Mouse (Mus musculus): Measurements from ENCODE around the gene Tmx2. TPM values are rescaled to one million over a fixed set of nuclear protein-coding genes. Genes with fewer than 3 reads are reported as not detected.
"Not testable (repeated sequence)": the region's sequence is repeated elsewhere in the genome, so short reads cannot be mapped to it uniquely, and the experiment has no call there.

Tmx2 gene
- polyA plus RNA-seq, 1 experiment from 2014 or later, result 226 TPM

- H3K4me1 ChIP-seq (replicated peaks), result peaks cover 29% of the 10 kb centered on the region
Measured at GRCm38 (mm10) chr2:84677968-84678880, 716 bp downstream of the Tmx2 start, which contains the start of the genes Gm28635 and Med19. Gene Gm28635 (minus strand): TSS chr2:84678041. Gene Med19 (plus strand): TSS chr2:84678402.

GRCm38 (mm10) chr2:84677270-84677967, 1.5 kb downstream of the Tmx2 start:
- H3K36me3 ChIP-seq, result peaks cover 44% of the 10 kb centered on the region
- H3K4me1 ChIP-seq (replicated peaks), result peaks cover 29% of the 10 kb centered on the region
- H3K4me3 ChIP-seq (replicated peaks), result peak overlapping the region; percentile 96
- peak overlapping the region; percentile 66 for H3K4me2 ChIP-seq (replicated peaks)
- H3K27ac ChIP-seq, result peak overlapping the region; percentile 75
- 10% methylated on average over 22 of the region's 22 CpGs for WGBS
- H3K9me3 ChIP-seq, result no peaks in the 10 kb centered on the region
- peak; percentile 65 for ATAC-seq
- peak overlapping the region; percentile 79 for H3K9ac ChIP-seq (replicated peaks)
- H3K27me3 ChIP-seq, result no peaks in the 10 kb centered on the region

More at GRCm38 (mm10) chr2:84677968-84678880, 716 bp downstream of the Tmx2 start, which contains the start of the genes Gm28635 and Med19:
- Histone ChIP-seq H3K4me2 (replicated peaks) (peak within 1 kb of the TSS; percentile 72), H3K4me3 (replicated peaks) (peak within 1 kb of the TSS; percentile 96), H3K9me3 (no peaks in the 10 kb centered on the region), H3K27ac (peak within 1 kb of the TSS; percentile 75), H3K9ac (replicated peaks) (peak within 1 kb of the TSS; percentile 79), H3K36me3 (peaks cover 40% of the 10 kb centered on the region), H3K27me3 (no peaks in the 10 kb centered on the region)
- peak; percentile 100 for ATAC-seq
- WGBS, result under 1% methylated on average over 44 of the region's 44 CpGs

GRCm38 (mm10) chr2:84671535-84671934, 7.4 kb downstream of the Tmx2 start:
- H3K9me3 ChIP-seq; ATAC-seq; H3K9ac ChIP-seq (replicated peaks); H3K27me3 ChIP-seq; H3K27ac ChIP-seq: not testable (repeated sequence)
- 72% methylated on average over 4 of the region's 5 CpGs for WGBS
- Histone ChIP-seq H3K36me3 (peaks cover 50% of the 10 kb centered on the region), H3K4me2 (replicated peaks) (peak overlapping the region; percentile 77), H3K4me1 (replicated peaks) (peaks cover 24% of the 10 kb centered on the region), H3K4me3 (replicated peaks) (peak overlapping the region; percentile 91; the same call in 1 of the 2 replicates)

DNA sequence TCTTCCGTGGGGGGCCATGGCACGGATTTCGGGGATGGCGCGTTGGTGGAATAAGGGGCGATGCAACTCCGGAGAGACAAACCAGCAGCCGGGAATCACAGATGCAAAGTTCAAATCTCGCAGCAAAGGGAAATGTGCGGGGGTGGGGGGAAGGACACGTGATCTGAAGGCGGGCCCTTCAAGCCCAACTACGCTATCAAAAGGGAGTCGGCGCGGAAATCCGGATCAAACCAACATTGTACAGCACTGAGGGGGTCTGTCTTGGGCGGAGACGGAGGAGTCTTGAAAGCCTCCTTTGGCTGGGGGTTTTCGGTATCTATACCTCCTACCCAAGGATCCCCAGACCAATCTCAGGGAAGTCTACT, 8.4 kb downstream of the Tmx2 start, which contains the start of gene Selenoh:
Gene Selenoh, minus strand, starts transcription at position 202 of the 365 bp plus-strand sequence.
- peak within 1 kb of the TSS; percentile 77 for H3K4me2 ChIP-seq (replicated peaks)
- no peaks in the 10 kb centered on the region for H3K9me3 ChIP-seq
- H3K36me3 ChIP-seq, result peaks cover 42% of the 10 kb centered on the region
- peak within 1 kb of the TSS; percentile 91 for H3K4me3 ChIP-seq (replicated peaks)
- under 1% methylated on average over 20 of the region's 20 CpGs for WGBS
- H3K27ac ChIP-seq, result peak within 1 kb of the TSS; percentile 93
- peak; percentile 98 for ATAC-seq
- H3K27me3 ChIP-seq, result no peaks in the 10 kb centered on the region
- H3K4me1 ChIP-seq (replicated peaks), result peaks cover 14% of the 10 kb centered on the region
- H3K9ac ChIP-seq (replicated peaks), result peak within 1 kb of the TSS; percentile 93

DNA sequence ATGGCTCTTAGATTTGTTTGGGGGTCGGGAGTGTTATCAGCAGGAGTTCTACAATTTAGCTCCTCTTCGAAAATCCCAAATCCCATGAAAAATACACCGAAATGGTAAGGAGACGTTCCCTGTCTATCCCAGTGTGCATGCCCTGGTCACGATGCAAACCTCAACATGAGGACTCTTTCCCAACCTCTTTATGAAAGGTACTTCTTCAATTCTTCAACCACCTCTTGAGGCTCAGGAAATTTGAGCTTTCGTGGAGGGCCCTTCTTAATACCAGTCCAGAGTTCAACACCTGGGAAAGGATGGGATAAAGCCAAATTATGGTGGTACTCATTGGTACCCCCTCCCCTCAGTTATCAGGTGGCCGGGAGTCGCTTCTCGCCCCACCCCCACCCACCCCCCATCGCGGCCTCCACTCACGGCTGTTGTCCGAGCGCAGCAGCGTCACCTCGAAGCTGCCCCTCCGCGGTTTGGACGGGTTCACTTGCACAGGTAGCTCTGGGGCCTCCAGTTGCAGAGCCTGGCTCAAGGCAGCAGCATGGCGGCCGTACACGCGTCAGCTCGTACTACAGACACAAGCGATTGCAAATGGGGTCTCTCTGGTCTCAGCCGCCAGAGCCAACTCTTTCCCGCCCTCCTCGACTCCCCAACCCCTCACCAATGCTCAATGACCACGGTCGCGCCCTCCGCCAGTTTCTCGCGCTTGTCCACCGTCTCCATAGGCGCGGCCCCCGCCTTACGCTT, 8.9 kb downstream of the Tmx2 start:
- no peaks in the 10 kb centered on the region for H3K27me3 ChIP-seq
- H3K9ac ChIP-seq (replicated peaks), result peak overlapping the region; percentile 93
- peak; percentile 88 for ATAC-seq
- WGBS, result 2% methylated on average over 39 of the region's 39 CpGs
- peak overlapping the region; percentile 93 for H3K27ac ChIP-seq
- H3K4me2 ChIP-seq (replicated peaks), result peak overlapping the region; percentile 77
- H3K9me3 ChIP-seq, result no peaks in the 10 kb centered on the region
- peaks cover 14% of the 10 kb centered on the region for H3K4me1 ChIP-seq (replicated peaks)
- H3K4me3 ChIP-seq (replicated peaks), result peak overlapping the region; percentile 91
- H3K36me3 ChIP-seq, result peaks cover 37% of the 10 kb centered on the region

GRCm38 (mm10) chr2:84666081-84666480, 12.9 kb downstream of the Tmx2 start:
- ATAC-seq, result no peak
- Histone ChIP-seq H3K9ac (replicated peaks) (no peak overlapping the region), H3K27ac (no peak overlapping the region), H3K4me1 (replicated peaks) (peaks cover 12% of the 10 kb centered on the region), H3K9me3 (no peaks in the 10 kb centered on the region), H3K4me2 (replicated peaks) (no peak overlapping the region), H3K27me3 (no peaks in the 10 kb centered on the region), H3K4me3 (replicated peaks) (no peak overlapping the region), H3K36me3 (peaks cover 10% of the 10 kb centered on the region)
- 72% methylated on average over 12 of the region's 12 CpGs for WGBS

- no peaks in the 10 kb centered on the region for H3K27me3 ChIP-seq
- 25% methylated on average over 2 of the region's 2 CpGs for WGBS
- no peaks in the 10 kb centered on the region for H3K4me1 ChIP-seq (replicated peaks)
- ATAC-seq, result no peak
- peaks cover 6% of the 10 kb centered on the region for H3K36me3 ChIP-seq
- H3K4me3 ChIP-seq (replicated peaks), result no peak overlapping the region
- no peak overlapping the region for H3K4me2 ChIP-seq (replicated peaks)
- H3K27ac ChIP-seq, result no peak overlapping the region
- no peaks in the 10 kb centered on the region for H3K9me3 ChIP-seq
- H3K9ac ChIP-seq (replicated peaks), result no peak overlapping the region
Measured at GRCm38 (mm10) chr2:84662866-84663265, 16.1 kb downstream of the Tmx2 start.

GRCm38 (mm10) chr2:84660253-84660652, 18.7 kb downstream of the Tmx2 start:
- no peak overlapping the region for H3K4me2 ChIP-seq (replicated peaks)
- no peak overlapping the region for H3K4me3 ChIP-seq (replicated peaks)
- H3K36me3 ChIP-seq, result no peaks in the 10 kb centered on the region
- no peaks in the 10 kb centered on the region for H3K4me1 ChIP-seq (replicated peaks)
- H3K9ac ChIP-seq (replicated peaks), result no peak overlapping the region
- H3K27me3 ChIP-seq, result no peaks in the 10 kb centered on the region
- ATAC-seq, result no peak
- no peaks in the 10 kb centered on the region for H3K9me3 ChIP-seq
- WGBS, result 69% methylated on average over 3 of the region's 3 CpGs
- no peak overlapping the region for H3K27ac ChIP-seq

DNA sequence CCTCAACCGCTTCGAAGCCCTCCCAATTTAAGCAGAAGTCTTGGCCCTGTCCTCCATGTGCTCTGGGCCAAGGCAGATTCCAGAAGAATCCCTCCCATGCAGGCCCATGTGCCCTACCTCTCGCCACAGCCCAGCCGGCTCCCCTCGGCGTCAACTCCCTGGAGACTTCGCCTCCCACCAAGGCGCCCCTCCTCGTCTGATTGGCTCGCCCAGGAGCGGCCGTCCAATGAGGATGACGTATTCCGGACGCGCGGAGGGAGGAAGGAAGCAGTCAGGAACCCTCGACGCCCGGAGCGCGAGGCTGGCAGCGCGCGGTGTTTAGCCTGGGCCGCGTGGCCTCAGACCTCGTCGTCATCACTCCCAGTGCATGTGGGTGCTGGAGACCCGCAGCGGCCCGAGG, 20.1 kb downstream of the Tmx2 start, which contains the start of gene Btbd18:
Gene Btbd18, plus strand, starts transcription at position 274 of the 400 bp plus-strand sequence.
- no peak within 1 kb of the TSS for H3K4me2 ChIP-seq (replicated peaks)
- no peaks in the 10 kb centered on the region for H3K9me3 ChIP-seq
- 92% methylated on average over 32 of the region's 32 CpGs for WGBS
- no peak within 1 kb of the TSS for H3K4me3 ChIP-seq (replicated peaks)
- no peak for ATAC-seq
- no peaks in the 10 kb centered on the region for H3K27me3 ChIP-seq
- H3K9ac ChIP-seq (replicated peaks), result no peak within 1 kb of the TSS
- H3K4me1 ChIP-seq (replicated peaks), result no peaks in the 10 kb centered on the region
- no peaks in the 10 kb centered on the region for H3K36me3 ChIP-seq
- H3K27ac ChIP-seq, result no peak within 1 kb of the TSS

DNA sequence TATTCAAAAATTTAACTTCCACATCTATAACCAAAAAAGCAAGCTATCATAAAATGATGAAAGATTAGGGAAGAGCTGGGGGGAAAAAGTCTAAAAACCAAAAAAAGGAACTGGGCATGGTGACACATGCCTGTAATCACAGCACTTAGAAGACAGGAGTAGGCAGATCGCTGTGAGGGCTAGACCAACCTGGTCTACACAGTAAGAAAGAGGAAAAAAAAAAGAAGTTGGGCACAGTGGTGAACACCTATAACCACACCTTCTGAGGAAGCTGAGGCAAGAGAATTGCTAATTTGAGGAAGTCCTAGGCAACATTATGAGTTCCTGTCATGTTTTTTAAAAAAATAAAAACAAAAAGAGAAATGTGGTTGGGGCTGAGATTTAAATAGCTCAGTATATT, 23.1 kb downstream of the Tmx2 start:
- H3K4me2 ChIP-seq (replicated peaks), result no peak overlapping the region
- WGBS, result 68% methylated on average over 1 of the region's 1 CpGs
- H3K4me1 ChIP-seq (replicated peaks), result peaks cover 5% of the 10 kb centered on the region; the same call in 1 of the 2 replicates

GRCm38 (mm10) chr2:84653354-84653753, 25.6 kb downstream of the Tmx2 start:
- Histone ChIP-seq H3K4me3 (replicated peaks) (no peak overlapping the region), H3K27ac (no peak overlapping the region), H3K36me3 (no peaks in the 10 kb centered on the region), H3K4me2 (replicated peaks) (no peak overlapping the region), H3K27me3 (no peaks in the 10 kb centered on the region), H3K4me1 (replicated peaks) (peaks cover 13% of the 10 kb centered on the region), H3K9me3 (no peaks in the 10 kb centered on the region), H3K9ac (replicated peaks) (no peak overlapping the region)
- no peak for ATAC-seq

More for the DNA sequence above, 23.1 kb downstream of the Tmx2 start:
- Histone ChIP-seq H3K27me3 (no peaks in the 10 kb centered on the region), H3K9ac (replicated peaks) (no peak overlapping the region), H3K9me3 (no peaks in the 10 kb centered on the region), H3K36me3 (no peaks in the 10 kb centered on the region), H3K27ac (no peak overlapping the region), H3K4me3 (replicated peaks) (no peak overlapping the region)
- no peak for ATAC-seq

Data from midbrain, embryonic 13.5 days (tissue).